Mouse (Mus musculus) kidney, postnatal 0 days (tissue): ENCODE measurements around the gene Macf1. TPM values are rescaled to one million over a fixed set of nuclear protein-coding genes. Genes with fewer than 3 reads are reported as not detected.

Experiments used
- ATAC-seq: fragments of 200-750 bp; cut with Nextera tagmentation; replicated peaks from 2 replicates; pipeline ENCODE4 v1.8.0; 2017; ENCODE audit warnings: low read depth, moderate number of reproducible peaks, moderate TSS enrichment, moderate library complexity; ENCODE audit not compliant: low FRiP score
- DNase-seq: peaks from one replicate; pipeline ENCODE4 v3.0.0-alpha.2; 2016; ENCODE audit warnings: low spot score
- H3K27ac ChIP-seq: fragments of 300-500 bp; sonication (generic); 2 replicates; pipeline ENCODE4 v1.5.1; 2014; ENCODE audit warnings: mild to moderate bottlenecking
- H3K27me3 ChIP-seq: fragments of 300-500 bp; sonication (generic); 2 replicates; pipeline ENCODE4 v1.6.1; 2014; ENCODE audit warnings: low read length, mixed read lengths; ENCODE audit not compliant: insufficient read depth
- H3K36me3 ChIP-seq: fragments of 300-500 bp; sonication (generic); 2 replicates; pipeline ENCODE4 v1.6.1; 2014; ENCODE audit warnings: low read length, mixed read lengths; ENCODE audit not compliant: insufficient read depth
- H3K4me1 ChIP-seq: fragments of 300-500 bp; sonication (generic); replicated peaks from 2 replicates; pipeline ENCODE4 v1.6.1; 2014; ENCODE audit warnings: antibody characterized with exemption, low read length, mixed read lengths; ENCODE audit not compliant: insufficient read depth
- H3K4me2 ChIP-seq: fragments of 300-500 bp; sonication (generic); 2 replicates; pipeline ENCODE4 v1.6.1; 2014; ENCODE audit warnings: mild to moderate bottlenecking, low read length, moderate library complexity, mixed read lengths
- H3K4me3 ChIP-seq: fragments of 300-500 bp; sonication (generic); replicated peaks from 2 replicates; pipeline ENCODE4 v1.5.1; 2014; ENCODE audit warnings: low read depth, low read length
- H3K9ac ChIP-seq: fragments of 300-500 bp; sonication (generic); 2 replicates; pipeline ENCODE4 v1.6.1; 2014; ENCODE audit warnings: low read depth, low read length
- H3K9me3 ChIP-seq: fragments of 300-500 bp; sonication (generic); replicated peaks from 2 replicates; pipeline ENCODE4 v1.6.1; 2016; ENCODE audit warnings: low read length, inconsistent platforms, mixed read lengths
- CTCF ChIP-seq: IDR thresholded peaks from 2 replicates; pipeline ENCODE4 v1.5.1; 2016; ENCODE audit warnings: antibody characterized with exemption, low read depth, mild to moderate bottlenecking, moderate library complexity
- WGBS: fragments of 180-500 bp; shearing (Covaris S2); extraction: QIAGEN DNeasy Blood & Tissue Kit; methylation state at CpG from one replicate; pipeline ENCODE4 v1.1.7; 2014; 5-methylcytosine and 5-hydroxymethylcytosine counted together
- polyA plus RNA-seq: library from polyadenylated mRNA; unstranded; fragments of >200 nt; fragmentation: Nextera tagmentation; extraction: Ambion mirVana; gene quantifications from 2 replicates; pipeline ENCODE4 v1.2.1, GENCODE M21; 2015

The Macf1 gene
- polyA plus RNA-seq, 1 experiment from 2014 or later: 33.8 TPM

DNA sequence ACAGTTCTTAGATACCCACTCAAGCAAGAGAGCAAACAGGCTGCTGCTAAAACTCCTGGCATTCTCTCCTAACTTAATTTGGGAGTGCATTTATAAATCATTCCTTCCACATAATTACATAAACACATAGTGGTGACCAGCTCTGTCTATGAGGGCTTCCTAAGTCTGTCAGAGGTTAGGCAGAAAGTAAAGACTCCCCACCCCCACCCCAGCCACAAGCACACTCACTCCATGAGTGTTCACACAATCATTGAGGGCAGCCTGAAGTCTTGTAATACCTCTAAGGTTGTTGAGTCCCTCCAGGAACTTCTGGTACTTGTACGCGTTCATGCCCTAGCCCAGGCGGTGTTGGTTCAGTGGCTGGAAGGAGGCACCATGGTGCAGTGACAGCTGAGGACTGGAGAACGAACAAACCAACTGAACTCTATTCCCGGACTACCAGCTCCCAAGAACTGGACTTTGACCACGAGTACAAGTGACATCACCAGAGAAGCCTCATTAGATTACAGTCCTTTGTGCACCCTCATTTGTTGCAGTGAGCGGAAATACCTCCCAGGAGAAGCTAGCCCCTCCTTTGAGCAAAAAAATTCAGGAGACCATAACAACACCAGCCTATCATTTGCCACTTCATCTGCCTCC lies 70.7 kb downstream of the Macf1 start:
- DNase-seq: peak; percentile 52
- ATAC-seq: peak; percentile 82
- Histone ChIP-seq H3K36me3 (no peaks in the 10 kb centered on the region), H3K9me3 (no peaks in the 10 kb centered on the region), H3K27me3 (no peaks in the 10 kb centered on the region), H3K4me2 (no peak overlapping the region), H3K4me3 (no peak overlapping the region), H3K27ac (peak overlapping the region; percentile 48), H3K9ac (no peak overlapping the region; the same call in 1 of the 2 replicates), H3K4me1 (0 out of 2 replicates have a peak, but pooled peaks cover 8% of the 10 kb centered on the region)
- WGBS: 66% methylated on average over 7 of the region's 7 CpGs
- TF ChIP-seq CTCF: no peak

DNA sequence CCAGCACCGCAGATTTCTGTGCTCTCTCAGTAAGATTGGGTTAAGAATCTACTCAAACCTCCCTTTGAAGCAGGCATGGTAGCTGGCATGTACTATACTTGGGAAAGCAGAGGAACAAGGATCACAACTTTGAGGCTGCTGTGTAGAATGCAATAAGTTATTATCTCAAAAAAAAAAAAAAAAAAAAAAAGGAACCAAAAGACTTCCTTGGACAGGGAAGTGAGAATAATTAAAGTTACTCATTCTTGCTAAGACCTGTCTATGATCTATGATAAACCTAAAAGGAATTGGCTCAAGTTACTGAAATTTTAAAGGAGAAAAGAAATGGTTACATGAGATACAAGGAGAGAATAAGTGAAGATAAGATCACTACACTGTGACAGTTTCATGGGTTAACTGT lies 72.2 kb downstream of the Macf1 start:
- no peak overlapping the region for H3K4me2 ChIP-seq
- H3K9ac ChIP-seq: no peak overlapping the region
- H3K9me3 ChIP-seq: no peaks in the 10 kb centered on the region
- 97% methylated on average over 1 of the region's 1 CpGs for WGBS
- no peak overlapping the region for H3K27ac ChIP-seq
- no peak for ATAC-seq
- H3K27me3 ChIP-seq: no peaks in the 10 kb centered on the region
- 0 out of 2 replicates have a peak, but pooled peaks cover 8% of the 10 kb centered on the region for H3K4me1 ChIP-seq
- no peak for TF ChIP-seq CTCF
- H3K4me3 ChIP-seq: no peak overlapping the region
- no peak for DNase-seq
- no peaks in the 10 kb centered on the region for H3K36me3 ChIP-seq

DNA sequence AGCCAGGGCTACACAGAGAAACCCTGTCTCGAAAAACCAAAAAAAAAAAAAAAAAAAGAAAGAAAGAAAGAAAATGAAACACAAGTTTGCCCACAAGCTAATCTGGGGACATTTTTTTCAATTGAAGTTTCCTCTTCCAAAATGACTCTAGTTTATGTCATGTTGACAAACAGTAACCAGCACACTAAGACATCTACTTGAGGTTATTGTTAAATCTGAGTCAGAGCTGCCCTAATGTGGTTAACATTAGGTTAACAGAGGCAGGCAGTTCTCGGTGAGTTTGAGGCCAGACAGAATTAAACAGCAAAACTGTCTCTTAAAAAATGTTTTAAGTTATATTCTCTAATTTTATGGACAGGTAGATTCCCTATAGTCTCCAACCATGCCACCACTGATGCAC lies 72.9 kb downstream of the Macf1 start:
- no peak for DNase-seq
- H3K36me3 ChIP-seq: no peaks in the 10 kb centered on the region
- H3K27me3 ChIP-seq: no peaks in the 10 kb centered on the region
- H3K4me2 ChIP-seq: no peak overlapping the region
- H3K9me3 ChIP-seq: no peaks in the 10 kb centered on the region
- WGBS: 91% methylated on average over 1 of the region's 2 CpGs
- no peak overlapping the region for H3K27ac ChIP-seq
- no peak overlapping the region for H3K4me3 ChIP-seq
- 0 out of 2 replicates have a peak, but pooled peaks cover 8% of the 10 kb centered on the region for H3K4me1 ChIP-seq
- no peak overlapping the region for H3K9ac ChIP-seq
- ATAC-seq: no peak
- no peak for TF ChIP-seq CTCF

DNA sequence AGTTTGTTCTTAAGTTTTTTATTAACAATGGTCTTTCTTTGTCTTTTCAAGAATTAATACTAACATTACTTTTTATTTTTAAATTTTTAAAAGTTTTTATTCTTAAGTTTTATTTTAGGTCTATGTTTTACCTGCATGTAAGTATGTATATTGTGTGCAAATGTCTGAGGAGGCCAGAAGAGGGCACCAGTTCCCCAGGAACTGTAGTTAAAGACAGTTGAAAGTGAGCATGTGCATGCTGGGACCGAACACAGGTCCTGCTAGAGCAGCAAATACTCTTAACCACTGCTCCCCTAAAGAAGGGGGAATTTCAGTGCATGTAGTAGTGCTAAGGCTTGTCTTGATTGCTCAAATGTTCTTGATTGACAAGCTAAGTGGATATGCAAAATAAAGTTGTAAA lies 77.0 kb downstream of the Macf1 start:
- ATAC-seq (no peak), DNase-seq (no peak)
- H3K4me2 ChIP-seq: no peak overlapping the region
- H3K9ac ChIP-seq: no peak overlapping the region
- H3K4me3 ChIP-seq: no peak overlapping the region
- no peaks in the 10 kb centered on the region for H3K36me3 ChIP-seq
- peak; percentile 57 for TF ChIP-seq CTCF
- H3K27me3 ChIP-seq: no peaks in the 10 kb centered on the region
- WGBS: 90% methylated on average over 1 of the region's 1 CpGs
- H3K4me1 ChIP-seq: no peaks in the 10 kb centered on the region; the same call in 1 of the 2 replicates
- no peaks in the 10 kb centered on the region for H3K9me3 ChIP-seq
- no peak overlapping the region for H3K27ac ChIP-seq

DNA sequence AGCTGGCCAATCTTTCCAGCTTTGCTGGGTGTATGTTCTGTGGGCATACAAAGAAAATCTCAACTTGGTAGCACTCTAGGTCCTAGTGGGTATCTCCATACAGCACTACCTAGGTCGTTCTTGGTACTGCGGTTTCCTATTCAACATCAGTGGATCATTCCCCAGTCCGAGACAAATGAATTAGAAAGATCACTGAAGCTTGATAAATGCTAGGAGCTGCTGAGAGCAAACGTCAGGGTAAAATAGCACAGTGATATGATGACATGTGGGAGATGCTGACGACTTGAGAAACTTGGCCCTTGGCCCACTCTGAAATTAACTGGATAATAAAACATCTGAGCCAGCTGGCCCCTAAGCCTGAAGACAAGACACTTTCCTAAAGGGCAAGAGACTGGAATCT lies 78.2 kb downstream of the Macf1 start:
- no peak for ATAC-seq
- Histone ChIP-seq H3K4me2 (no peak overlapping the region), H3K27ac (no peak overlapping the region), H3K4me1 (no peaks in the 10 kb centered on the region; the same call in 1 of the 2 replicates), H3K27me3 (no peaks in the 10 kb centered on the region), H3K4me3 (no peak overlapping the region), H3K36me3 (no peaks in the 10 kb centered on the region), H3K9me3 (no peaks in the 10 kb centered on the region), H3K9ac (no peak overlapping the region)
- 28% methylated on average over 5 of the region's 5 CpGs for WGBS
- TF ChIP-seq CTCF: no peak
- no peak for DNase-seq

DNA sequence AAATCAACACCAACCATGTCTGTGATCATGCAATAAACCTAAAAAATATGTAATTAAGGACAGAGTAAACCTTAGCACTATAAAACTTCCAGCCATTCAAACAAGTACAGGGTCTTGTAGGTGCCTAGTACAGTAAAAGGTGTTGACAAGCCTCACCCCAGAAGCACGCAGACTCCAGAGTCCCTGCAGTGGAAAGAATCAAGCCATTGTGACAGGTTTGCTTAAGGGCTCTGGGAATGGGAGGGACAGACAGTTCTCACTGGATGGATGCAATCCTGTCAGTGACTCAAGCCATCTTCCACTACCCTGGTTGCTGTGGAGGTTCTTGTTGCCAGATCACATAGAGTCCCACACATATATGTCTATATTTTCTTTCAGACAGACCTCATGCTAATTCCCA lies 78.9 kb downstream of the Macf1 start:
- Histone ChIP-seq H3K27ac (no peak overlapping the region), H3K4me3 (no peak overlapping the region), H3K9ac (no peak overlapping the region), H3K27me3 (no peaks in the 10 kb centered on the region), H3K9me3 (no peaks in the 10 kb centered on the region), H3K4me1 (no peaks in the 10 kb centered on the region; the same call in 1 of the 2 replicates), H3K4me2 (no peak overlapping the region), H3K36me3 (no peaks in the 10 kb centered on the region)
- no peak for ATAC-seq
- TF ChIP-seq CTCF: no peak
- WGBS: 69% methylated on average over 1 of the region's 1 CpGs
- DNase-seq: no peak
